Mouse (Mus musculus) intestine, postnatal 0 days (tissue): ENCODE measurements around the gene 2410131K14Rik. TPM values are rescaled to one million over a fixed set of nuclear protein-coding genes. Genes with fewer than 3 reads are reported as not detected.

ENCODE experiments used
- ATAC-seq: fragments of 200-750 bp; cut with Nextera tagmentation; 2 replicates; pipeline ENCODE4 v1.8.0; 2017; ENCODE audit warnings: mild to moderate bottlenecking, moderate TSS enrichment, moderate library complexity
- H3K27ac ChIP-seq: fragments of 300-500 bp; sonication (generic); 2 replicates; pipeline ENCODE4 v1.5.1; 2014; ENCODE audit warnings: mild to moderate bottlenecking, low read depth, low read length, moderate library complexity
- H3K27me3 ChIP-seq: fragments of 300-500 bp; sonication (generic); replicated peaks from 2 replicates; pipeline ENCODE4 v1.6.1; 2014; ENCODE audit warnings: low read length, mixed read lengths; ENCODE audit not compliant: control insufficient read depth, insufficient read depth
- H3K36me3 ChIP-seq: fragments of 300-500 bp; sonication (generic); 2 replicates; pipeline ENCODE4 v1.6.1; 2014; ENCODE audit warnings: mild to moderate bottlenecking, moderate library complexity; ENCODE audit not compliant: control insufficient read depth, insufficient read depth
- H3K4me1 ChIP-seq: fragments of 300-500 bp; sonication (generic); replicated peaks from 2 replicates; pipeline ENCODE4 v1.6.1; 2014; ENCODE audit warnings: antibody characterized with exemption, low read length, mixed read lengths; ENCODE audit not compliant: control insufficient read depth, insufficient read depth
- H3K4me2 ChIP-seq: fragments of 300-500 bp; sonication (generic); replicated peaks from 2 replicates; pipeline ENCODE4 v1.6.1; 2014; ENCODE audit warnings: low read depth, mild to moderate bottlenecking, moderate library complexity
- H3K4me3 ChIP-seq: fragments of 300-500 bp; sonication (generic); 2 replicates; pipeline ENCODE4 v1.5.1; 2014; ENCODE audit warnings: low read depth, low read length
- H3K9ac ChIP-seq: fragments of 300-500 bp; sonication (generic); 2 replicates; pipeline ENCODE4 v1.6.1; 2014; ENCODE audit warnings: mild to moderate bottlenecking, low read depth, low read length
- H3K9me3 ChIP-seq: fragments of 300-500 bp; sonication (generic); 2 replicates; pipeline ENCODE4 v1.6.1; 2016; ENCODE audit warnings: mixed run types; ENCODE audit not compliant: control insufficient read depth
- CTCF ChIP-seq: sonication (generic); IDR thresholded peaks from 2 replicates; pipeline ENCODE4 v1.5.1; 2016; ENCODE audit warnings: low read depth, mild to moderate bottlenecking, control low read depth, antibody characterized with exemption, moderate library complexity
- WGBS: fragments of 180-500 bp; shearing (Covaris S2); extraction: QIAGEN DNeasy Blood & Tissue Kit; methylation state at CpG from one replicate; pipeline ENCODE4 v1.1.7; 2014; 5-methylcytosine and 5-hydroxymethylcytosine counted together
- polyA plus RNA-seq: library from polyadenylated mRNA; unstranded; fragments of >200 nt; fragmentation: Nextera tagmentation; extraction: Ambion mirVana; gene quantifications from 2 replicates; pipeline ENCODE4 v1.2.1, GENCODE M21; 2015

Gene 2410131K14Rik
- polyA plus RNA-seq, 1 experiment from 2014 or later: 4.6 TPM

DNA sequence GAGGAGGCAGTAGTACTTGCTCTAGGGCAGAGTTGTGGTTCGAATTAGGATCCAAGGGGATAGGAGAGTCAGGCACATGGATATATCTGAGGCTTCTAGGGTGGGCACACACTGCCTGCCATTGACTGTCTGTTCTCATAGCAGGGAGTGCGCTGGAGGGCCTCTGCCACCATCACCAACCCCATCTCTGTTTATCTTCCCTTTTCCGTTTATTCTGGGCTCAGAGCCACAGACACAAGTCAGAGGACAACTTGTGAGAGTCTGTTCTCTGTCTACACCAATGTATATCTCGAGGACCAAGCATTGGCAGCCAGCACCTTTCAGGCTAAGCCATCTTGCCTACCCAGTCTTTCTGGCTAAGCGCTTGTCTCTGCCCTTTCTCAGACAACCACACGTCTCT is 14.6 kb downstream of the 2410131K14Rik start:
- WGBS: 73% methylated on average over 6 of the region's 6 CpGs
- H3K9me3 ChIP-seq: no peaks in the 10 kb centered on the region
- peaks cover 65% of the 10 kb centered on the region for H3K36me3 ChIP-seq
- H3K4me3 ChIP-seq: no peak overlapping the region
- H3K27ac ChIP-seq: no peak overlapping the region
- no peak for TF ChIP-seq CTCF
- no peak for ATAC-seq
- H3K27me3 ChIP-seq: no peaks in the 10 kb centered on the region
- no peaks in the 10 kb centered on the region for H3K4me1 ChIP-seq
- no peak overlapping the region for H3K4me2 ChIP-seq
- no peak overlapping the region for H3K9ac ChIP-seq

- H3K27ac ChIP-seq: no peak overlapping the region
- peaks cover 65% of the 10 kb centered on the region for H3K36me3 ChIP-seq
- no peak overlapping the region for H3K4me3 ChIP-seq
- no peak overlapping the region for H3K4me2 ChIP-seq
- H3K4me1 ChIP-seq: no peaks in the 10 kb centered on the region
- no peaks in the 10 kb centered on the region for H3K27me3 ChIP-seq
- H3K9me3 ChIP-seq: no peaks in the 10 kb centered on the region
- no peak for ATAC-seq
- no peak overlapping the region for H3K9ac ChIP-seq
- 76% methylated on average over 10 of the region's 10 CpGs for WGBS
- TF ChIP-seq CTCF: no peak
Measured at GRCm38 (mm10) chr5:118260055-118260454, 15.0 kb downstream of the 2410131K14Rik start.

GRCm38 (mm10) chr5:118260642-118261041 is 15.6 kb downstream of the 2410131K14Rik start:
- Histone ChIP-seq H3K27ac (no peak overlapping the region), H3K27me3 (no peaks in the 10 kb centered on the region), H3K4me2 (no peak overlapping the region), H3K9ac (no peak overlapping the region), H3K36me3 (peaks cover 62% of the 10 kb centered on the region), H3K4me3 (no peak overlapping the region), H3K4me1 (no peaks in the 10 kb centered on the region), H3K9me3 (no peaks in the 10 kb centered on the region)
- WGBS: 85% methylated on average over 11 of the region's 11 CpGs
- no peak for TF ChIP-seq CTCF
- ATAC-seq: no peak

- WGBS: 92% methylated on average over 9 of the region's 9 CpGs
Measured at GRCm38 (mm10) chr5:118261181-118261580, 16.2 kb downstream of the 2410131K14Rik start.

GRCm38 (mm10) chr5:118262418-118262817 is 17.4 kb downstream of the 2410131K14Rik start:
- Histone ChIP-seq H3K9ac (no peak overlapping the region), H3K27ac (no peak overlapping the region), H3K9me3 (no peaks in the 10 kb centered on the region), H3K4me1 (no peaks in the 10 kb centered on the region), H3K4me3 (no peak overlapping the region), H3K27me3 (no peaks in the 10 kb centered on the region), H3K4me2 (no peak overlapping the region), H3K36me3 (peaks cover 48% of the 10 kb centered on the region)
- no peak for ATAC-seq
- TF ChIP-seq CTCF: no peak
- 73% methylated on average over 8 of the region's 8 CpGs for WGBS

More at GRCm38 (mm10) chr5:118261181-118261580, 16.2 kb downstream of the 2410131K14Rik start:
- no peak overlapping the region for H3K4me2 ChIP-seq
- no peaks in the 10 kb centered on the region for H3K27me3 ChIP-seq
- no peaks in the 10 kb centered on the region for H3K4me1 ChIP-seq
- no peaks in the 10 kb centered on the region for H3K9me3 ChIP-seq
- H3K9ac ChIP-seq: no peak overlapping the region
- peaks cover 59% of the 10 kb centered on the region for H3K36me3 ChIP-seq
- ATAC-seq: no peak
- no peak overlapping the region for H3K27ac ChIP-seq
- no peak overlapping the region for H3K4me3 ChIP-seq
- TF ChIP-seq CTCF: no peak

DNA sequence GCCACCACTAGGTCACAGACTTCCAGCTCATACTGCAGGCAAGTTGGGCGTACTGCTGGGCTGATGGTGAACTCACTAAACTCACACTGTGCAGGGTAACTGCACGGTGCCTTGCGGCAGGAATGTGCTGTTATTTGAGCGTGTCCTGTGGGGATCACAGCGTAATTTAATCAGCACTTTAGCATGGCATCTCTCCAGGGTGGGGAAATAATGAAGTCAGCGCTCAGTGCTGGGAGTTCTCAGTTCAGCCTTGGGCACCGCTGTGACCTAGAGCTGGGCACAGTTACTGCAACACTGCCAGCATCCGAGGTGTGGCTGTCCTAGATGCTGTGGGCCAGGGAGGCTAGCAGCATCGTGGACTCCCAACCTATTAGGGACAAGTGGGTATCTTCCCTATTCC is 19.3 kb downstream of the 2410131K14Rik start:
- no peak for ATAC-seq
- Histone ChIP-seq H3K9me3 (no peaks in the 10 kb centered on the region), H3K27me3 (no peaks in the 10 kb centered on the region; the same call in 1 of the 2 replicates), H3K4me1 (no peaks in the 10 kb centered on the region), H3K4me3 (no peak overlapping the region), H3K4me2 (no peak overlapping the region), H3K36me3 (peaks cover 39% of the 10 kb centered on the region), H3K27ac (no peak overlapping the region), H3K9ac (no peak overlapping the region)
- WGBS: 81% methylated on average over 9 of the region's 9 CpGs
- TF ChIP-seq CTCF: no peak

- Histone ChIP-seq H3K9ac (no peak overlapping the region), H3K36me3 (peaks cover 30% of the 10 kb centered on the region), H3K27me3 (peaks cover 4% of the 10 kb centered on the region; the same call in 1 of the 2 replicates), H3K9me3 (no peaks in the 10 kb centered on the region), H3K4me2 (no peak overlapping the region), H3K4me3 (no peak overlapping the region), H3K4me1 (no peaks in the 10 kb centered on the region), H3K27ac (no peak overlapping the region)
- WGBS: 74% methylated on average over 5 of the region's 5 CpGs
- no peak for TF ChIP-seq CTCF
- no peak for ATAC-seq
Measured at GRCm38 (mm10) chr5:118265366-118265765, 20.3 kb downstream of the 2410131K14Rik start.
